Mouse (Mus musculus) naive thymus-derived CD4-positive, alpha-beta T cell, adult 5 months (primary cell): ENCODE results near the gene Pcbp3. TPM values are rescaled to one million over a fixed set of nuclear protein-coding genes. Genes with fewer than 3 reads are reported as not detected.

Source experiments
- polyA plus RNA-seq: library from polyadenylated mRNA; unstranded; fragments of 100-300 nt; shearing (Covaris generic); gene quantifications from one replicate; pipeline ENCODE4 v1.2.1, GENCODE M21; 2017

Gene Pcbp3
- 10.9 TPM for polyA plus RNA-seq

DNA sequence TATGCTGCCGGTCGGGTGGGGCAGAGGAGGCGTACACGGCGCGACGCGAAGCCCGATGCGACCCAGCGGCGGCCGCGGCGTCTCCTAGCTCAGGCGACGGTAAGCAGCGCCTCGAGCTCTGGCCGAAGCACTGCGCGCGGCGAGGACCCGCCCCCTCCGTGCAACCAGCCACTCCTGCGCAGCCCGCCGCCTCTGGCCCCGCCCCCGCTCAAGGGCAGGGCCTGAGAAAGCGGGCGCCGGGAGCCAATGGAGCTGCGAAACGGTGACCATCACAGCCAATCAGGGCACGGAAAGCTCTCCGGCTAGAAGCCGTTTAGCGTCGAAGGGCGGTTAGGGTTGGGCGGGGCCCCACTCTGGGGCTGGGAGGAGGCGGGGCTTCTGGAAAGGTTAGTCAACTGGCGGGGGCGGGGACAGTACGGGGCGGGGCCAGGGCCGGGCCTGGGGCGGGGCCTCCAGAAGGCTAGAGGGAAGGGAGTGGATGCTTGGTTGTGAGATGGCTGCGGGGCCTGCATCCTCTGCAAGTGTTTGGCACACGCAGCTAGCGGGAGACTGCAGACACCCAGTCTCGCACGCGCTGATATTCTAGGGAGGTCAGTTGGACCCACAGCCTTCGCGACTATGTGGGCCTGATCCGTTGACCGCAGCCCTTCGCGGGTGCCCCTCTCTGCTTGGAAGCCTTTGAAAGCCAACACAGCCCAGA lies at the start of gene Pcbp3:
TSS of gene Pcbp3 (minus strand) at position 98 of the 700 bp plus-strand sequence.

DNA sequence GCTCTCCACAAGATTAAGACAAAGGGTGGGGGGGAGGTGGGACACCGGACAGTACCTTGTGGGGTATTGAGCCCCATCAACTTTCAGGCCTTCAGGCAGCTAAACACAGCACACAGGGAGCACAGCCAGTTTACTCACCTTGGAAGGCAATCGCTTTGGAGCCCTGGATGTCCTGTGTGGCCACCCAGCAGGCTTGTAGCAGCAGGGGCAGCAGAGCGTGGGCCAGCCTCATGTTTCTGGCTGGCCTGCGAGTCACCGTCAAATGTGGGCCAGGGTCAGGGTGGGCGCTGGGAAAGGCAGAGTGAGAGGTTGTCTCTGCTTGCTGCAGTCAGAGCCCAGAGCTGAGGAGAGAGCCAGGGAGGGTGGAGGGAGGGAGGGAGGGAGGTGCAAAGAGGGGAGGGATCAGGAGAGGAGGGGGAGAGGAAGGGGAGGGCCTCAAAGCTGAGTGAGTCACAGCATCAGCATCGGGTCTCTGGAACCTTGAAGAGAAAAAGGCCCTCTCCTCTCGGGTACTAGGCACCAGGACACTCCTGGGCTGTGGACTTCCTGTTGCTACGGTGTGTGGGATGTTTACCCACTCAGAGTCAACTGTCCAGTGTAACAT lies 235.9 kb downstream of the Pcbp3 start, which contains the start of gene Col6a1:
TSS of gene Col6a1 (minus strand) at position 487 of the 604 bp plus-strand sequence.

Other genes starting within 250 kb of the Pcbp3 start
- not detected for gene Col6a1, start 235.7 kb downstream of the Pcbp3 start, polyA plus RNA-seq
- 21.8 TPM for gene Slc19a1, start 70.4 kb upstream of the Pcbp3 start, polyA plus RNA-seq
- 0.19 TPM for gene Col18a1, start 204.7 kb upstream of the Pcbp3 start, polyA plus RNA-seq